Mouse (Mus musculus) heart, adult 2 months (tissue): Measurements from ENCODE around the gene Tmem251. TPM values are rescaled to one million over a fixed set of nuclear protein-coding genes. Genes with fewer than 3 reads are reported as not detected.
A peak's percentile ranks its signal among the peaks of the same experiment; 100 is the strongest.

ENCODE experiments used
- DNase-seq, 2 experiments: peaks; one replicate each; pipeline ENCODE4 v3.0.0; 2021
- H3K27ac ChIP-seq: fragments of 200-600 bp; 2 replicates; pipeline ENCODE4 v1.8.1; 2022
- H3K27me3 ChIP-seq: fragments of 200-500 bp; 2 replicates; pipeline ENCODE4 v1.6.1; 2012; ENCODE audit warnings: mild to moderate bottlenecking, low read length, inconsistent platforms, mixed read lengths; ENCODE audit not compliant: control insufficient read depth, insufficient read depth
- H3K36me3 ChIP-seq: fragments of 200-500 bp; 2 replicates; pipeline ENCODE4 v1.6.1; 2012; ENCODE audit warnings: low read length, inconsistent platforms; ENCODE audit not compliant: control insufficient read depth, insufficient read depth
- H3K4me1 ChIP-seq: fragments of 200-500 bp; 2 replicates; pipeline ENCODE4 v1.6.1; 2011; ENCODE audit warnings: low read length; ENCODE audit not compliant: control insufficient read depth, insufficient read depth
- H3K4me3 ChIP-seq: fragments of 200-600 bp; 2 replicates; pipeline ENCODE4 v1.8.1; 2022
- H3K79me2 ChIP-seq: fragments of 200-500 bp; replicated peaks from 2 replicates; pipeline ENCODE4 v1.6.1; 2012; ENCODE audit warnings: mild to moderate bottlenecking, inconsistent platforms, low read length, moderate library complexity, mixed read lengths; ENCODE audit not compliant: control insufficient read depth, insufficient read depth
- H3K9ac ChIP-seq: fragments of 200-500 bp; 2 replicates; pipeline ENCODE4 v1.6.1; 2012; ENCODE audit warnings: low read depth, mild to moderate bottlenecking, control low read depth, inconsistent platforms, low read length, mixed read lengths
- CTCF ChIP-seq: fragments of 200-600 bp; IDR thresholded peaks from 2 replicates; pipeline ENCODE4 v1.8.1; 2022; ENCODE audit warnings: antibody characterized with exemption, mild to moderate bottlenecking, moderate library complexity
- EP300 ChIP-seq: fragments of 200-500 bp; IDR thresholded peaks from 2 replicates; pipeline ENCODE4 v1.6.1; 2011; ENCODE audit warnings: low read depth, low read length, control low read depth; ENCODE audit not compliant: insufficient read depth
- POLR2A ChIP-seq: fragments of 200-500 bp; IDR thresholded peaks from 2 replicates; pipeline ENCODE4 v1.6.1; 2011; ENCODE audit warnings: mild to moderate bottlenecking, low read depth, low read length, control low read depth; ENCODE audit not compliant: insufficient read depth
- WGBS: fragments of 180-500 bp; shearing (Covaris S2); methylation state at CpG from one replicate; pipeline ENCODE4 v1.1.7; 2018; 5-methylcytosine and 5-hydroxymethylcytosine counted together
- intact Hi-C: fragments of 180-260 bp; cut with DNase I; formaldehyde crosslinking; loops from one replicate; pipeline ENCODE4 v1.15.1; 2025
- polyA plus RNA-seq: library from polyadenylated mRNA; depleted of rRNA; stranded (reverse); fragments of >200 nt; gene quantifications from 2 replicates; pipeline ENCODE4 v1.2.3, GENCODE M21; 2012
- total RNA-seq, 2 experiments: library from RNA; stranded (reverse); gene quantifications; 2 replicates each; pipeline ENCODE4 v1.2.3; 2021

Gene Tmem251
- total and polyA plus RNA-seq, 3 experiments, result 1.8 to 4.6 (median 4.5) TPM

DNA sequence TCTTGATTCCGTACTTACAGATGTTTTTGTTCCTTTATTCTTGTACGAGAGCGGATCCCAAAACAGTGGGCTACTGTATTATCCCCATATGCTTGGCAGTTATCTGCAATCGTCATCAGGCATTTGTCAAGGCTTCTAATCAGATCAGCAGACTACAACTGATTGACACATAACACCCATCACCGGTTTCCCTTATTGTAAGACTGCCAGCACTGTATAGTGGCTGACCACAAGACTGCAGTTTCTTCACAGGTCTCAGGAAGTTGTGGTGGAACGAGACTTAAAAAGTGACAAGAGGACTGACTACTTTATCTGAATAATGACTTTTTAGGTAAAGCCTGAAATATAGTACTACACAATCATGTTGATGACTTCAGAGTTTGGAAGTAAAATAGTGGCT, 1.3 kb downstream of the Tmem251 start:
- no peak overlapping the region; the same call in 1 of the 2 replicates for H3K9ac ChIP-seq
- intact Hi-C loops, result loop anchor here (5.0 kb wide), 2 partner anchors 38 to 132 kb away; partner anchors contain the start of gene Btbd7
- peaks cover 11% of the 10 kb centered on the region for H3K36me3 ChIP-seq
- H3K27me3 ChIP-seq, result no peaks in the 10 kb centered on the region
- H3K4me3 ChIP-seq, result no peak overlapping the region
- no peak overlapping the region for H3K27ac ChIP-seq
- H3K4me1 ChIP-seq, result peaks cover 4% of the 10 kb centered on the region
- no peak for DNase-seq
- WGBS, result 50% methylated on average over 6 of the region's 6 CpGs
- no peaks in the 10 kb centered on the region; the same call in 1 of the 2 replicates for H3K79me2 ChIP-seq
- no peak for TF ChIP-seq EP300
- TF ChIP-seq POLR2A, result no peak
- no peak for TF ChIP-seq CTCF

GRCm38 (mm10) chr12:102748256-102748655, 4.7 kb downstream of the Tmem251 start:
- Histone ChIP-seq H3K79me2 (no peaks in the 10 kb centered on the region; the same call in none of the 2 replicates), H3K36me3 (peaks cover 11% of the 10 kb centered on the region), H3K27me3 (no peaks in the 10 kb centered on the region), H3K9ac (no peak overlapping the region), H3K4me3 (no peak overlapping the region), H3K27ac (no peak overlapping the region), H3K4me1 (peaks cover 2% of the 10 kb centered on the region)
- intact Hi-C loops, result no loop called here
- no peak for DNase-seq
- no peak for TF ChIP-seq EP300
- no peak for TF ChIP-seq CTCF
- TF ChIP-seq POLR2A, result no peak
- WGBS, result 71% methylated on average over 3 of the region's 3 CpGs

GRCm38 (mm10) chr12:102756304-102756703, 12.7 kb downstream of the Tmem251 start:
- peaks cover 5% of the 10 kb centered on the region for H3K4me1 ChIP-seq
- TF ChIP-seq EP300 (no peak), CTCF (peak; percentile 50)
- no peak overlapping the region for H3K27ac ChIP-seq
- no peaks in the 10 kb centered on the region for H3K27me3 ChIP-seq
- peaks cover 1% of the 10 kb centered on the region; the same call in 1 of the 2 replicates for H3K79me2 ChIP-seq
- no peak for DNase-seq
- 77% methylated on average over 7 of the region's 7 CpGs for WGBS
- H3K36me3 ChIP-seq, result no peaks in the 10 kb centered on the region
- H3K9ac ChIP-seq, result no peak overlapping the region
- H3K4me3 ChIP-seq, result no peak overlapping the region
- intact Hi-C loops, result loop anchor here (5.0 kb wide), 1 partner anchor 121 kb away; the partner anchor contains the start of gene Btbd7

DNA sequence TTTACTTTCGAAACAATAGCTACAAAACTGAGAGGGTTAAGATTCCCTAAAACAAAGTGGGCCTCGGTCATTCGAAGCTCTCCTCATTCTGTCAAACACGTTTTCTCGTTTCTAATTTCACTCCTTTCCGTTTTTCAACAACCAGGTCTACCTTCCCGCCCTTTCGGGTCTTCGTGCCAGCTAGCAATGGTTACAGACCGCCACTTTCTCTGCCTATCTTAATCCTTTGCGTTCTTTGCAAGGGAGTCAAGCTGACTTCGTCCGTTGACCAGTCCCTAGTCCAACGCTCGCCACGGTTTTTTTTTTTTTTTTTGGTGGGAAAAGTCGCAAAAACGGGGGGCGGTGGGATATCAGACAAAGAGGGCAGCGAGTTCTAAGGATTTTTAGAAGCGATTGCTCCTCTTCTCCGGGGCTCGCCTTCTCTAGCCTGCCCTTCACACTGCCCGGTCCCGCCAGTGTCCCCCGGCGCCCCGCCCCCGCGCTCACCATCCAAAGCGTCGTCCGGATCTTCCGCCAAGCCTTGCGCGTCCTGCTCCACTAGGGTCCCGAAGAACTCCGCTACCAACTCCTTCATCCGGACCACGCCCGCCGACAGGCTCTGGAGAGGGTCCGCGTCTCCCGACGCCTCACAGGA, 13.6 kb downstream of the Tmem251 start:
- no peak for DNase-seq
- intact Hi-C loops, result loop anchor here (1.0 to 5.0 kb wide), 2 partner anchors 14 to 120 kb away; partner anchors contain the start of genes Btbd7, Moap1 and Tmem251

GRCm38 (mm10) chr12:102757689-102758402, 14.3 kb downstream of the Tmem251 start, which contains the start of the genes Gm28051, Gon7 and Ubr7:
Gm28051 (minus strand) TSS chr12:102757765.
Gon7 (minus strand) TSS chr12:102757803.
Ubr7 (plus strand) TSS chr12:102757967.
- Histone ChIP-seq H3K27me3 (no peaks in the 10 kb centered on the region), H3K36me3 (no peaks in the 10 kb centered on the region; the same call in 1 of the 2 replicates), H3K4me3 (peak within 1 kb of the TSS; percentile 63), H3K79me2 (0 out of 2 replicates have a peak, but pooled peaks cover 1% of the 10 kb centered on the region), H3K27ac (peak within 1 kb of the TSS; percentile 92), H3K4me1 (peaks cover 5% of the 10 kb centered on the region), H3K9ac (peak within 1 kb of the TSS; percentile 76)
- intact Hi-C loops, result loop anchor here (1.0 to 5.0 kb wide), 2 partner anchors 15 to 119 kb away; partner anchors contain the start of genes Btbd7, Moap1 and Tmem251
- WGBS, result under 1% methylated on average over 73 of the region's 73 CpGs
- 0 out of 2 replicates have a peak, but pooled peaks have one; percentile 10 for TF ChIP-seq EP300
- peak; percentile 68 for TF ChIP-seq CTCF
- peak; percentile 68 for TF ChIP-seq POLR2A
- peak; percentile 95 to 98 for DNase-seq

More for the DNA sequence above, 13.6 kb downstream of the Tmem251 start:
- Histone ChIP-seq H3K4me1 (peaks cover 5% of the 10 kb centered on the region), H3K27ac (peak overlapping the region; percentile 92), H3K4me3 (peak overlapping the region; percentile 63), H3K36me3 (no peaks in the 10 kb centered on the region; the same call in 1 of the 2 replicates), H3K9ac (peak overlapping the region; percentile 62), H3K27me3 (no peaks in the 10 kb centered on the region), H3K79me2 (peaks cover 1% of the 10 kb centered on the region; the same call in 1 of the 2 replicates)
- 1% methylated on average over 46 of the region's 46 CpGs for WGBS
- TF ChIP-seq POLR2A (no peak), EP300 (no peak), CTCF (no peak)
